Mouse (Mus musculus): ENCODE data around the gene Tnpo1. TPM values are rescaled to one million over a fixed set of nuclear protein-coding genes. Genes with fewer than 3 reads are reported as not detected.
A peak's percentile ranks its signal among the peaks of the same experiment; 100 is the strongest.

The Tnpo1 gene
- polyA plus RNA-seq, 1 experiment, result 27.0 TPM

DNA sequence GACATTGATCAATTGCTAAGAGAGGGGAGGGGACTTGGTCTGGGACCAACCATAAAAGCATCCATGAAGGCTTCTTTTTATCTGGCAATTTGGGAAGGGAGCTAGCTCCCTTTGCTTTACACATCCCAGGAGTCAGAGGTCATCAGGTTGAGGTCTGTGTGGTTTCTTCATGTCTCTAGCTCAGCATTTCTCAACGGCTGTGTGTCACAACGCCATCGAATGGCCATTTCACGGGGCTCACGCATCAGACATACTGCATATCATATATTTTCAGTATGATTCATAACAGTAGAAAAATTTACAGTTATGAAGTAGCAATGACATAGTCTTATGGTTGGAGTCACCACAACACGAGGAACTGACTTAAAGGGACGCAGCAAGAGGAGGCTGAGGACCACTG, 20.2 kb upstream of the Tnpo1 start:
- no peak overlapping the region for H3K4me3 ChIP-seq (ENCODE audit: insufficient read depth, low read depth, low read length)
- H3K4me1 ChIP-seq (ENCODE audit: control insufficient read depth, insufficient read depth, low read length), result peaks cover 25% of the 10 kb centered on the region
- 85% methylated on average over 7 of the region's 7 CpGs for WGBS
- H3K27ac ChIP-seq (ENCODE audit: insufficient read depth, low read depth, low read length), result no peak overlapping the region
- no peaks in the 10 kb centered on the region for H3K27me3 ChIP-seq (replicated peaks; ENCODE audit: control insufficient read depth, insufficient read depth, low read length)
- H3K36me3 ChIP-seq (ENCODE audit: control insufficient read depth, insufficient read depth, low read length), result no peaks in the 10 kb centered on the region
- no peak for DNase-seq
- TF ChIP-seq POLR2A (IDR thresholded peaks at IDR 0.05; ENCODE audit: low read depth, low read length) (no peak), CTCF (conservative IDR thresholded peaks at IDR 0.05; ENCODE audit: insufficient read depth, insufficient read length, low read depth, low read length) (no peak)

DNA sequence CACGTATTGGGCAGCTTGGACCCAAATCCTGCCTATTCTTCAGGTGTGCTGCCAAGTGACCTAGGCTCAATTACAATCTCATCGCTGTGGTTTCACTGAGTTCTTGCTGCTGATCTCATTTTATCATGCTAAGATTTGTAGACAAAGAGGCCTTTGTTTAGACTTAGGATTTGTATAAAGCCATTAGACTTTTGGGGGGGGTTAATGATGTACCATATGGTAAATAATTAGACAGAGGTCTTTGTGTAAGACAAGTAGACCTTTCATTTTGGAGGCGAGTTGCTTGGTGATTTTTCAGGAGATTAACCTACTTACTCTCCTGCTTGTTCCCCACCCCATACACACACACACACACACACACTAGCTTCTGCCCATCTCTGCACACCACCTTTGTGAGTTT, 19.7 kb upstream of the Tnpo1 start:
- Histone ChIP-seq H3K27me3 (replicated peaks; ENCODE audit: control insufficient read depth, insufficient read depth, low read length) (no peaks in the 10 kb centered on the region), H3K27ac (ENCODE audit: insufficient read depth, low read depth, low read length) (no peak overlapping the region; the same call in 1 of the 2 replicates), H3K4me3 (ENCODE audit: insufficient read depth, low read depth, low read length) (no peak overlapping the region), H3K4me1 (ENCODE audit: control insufficient read depth, insufficient read depth, low read length) (peaks cover 25% of the 10 kb centered on the region), H3K36me3 (ENCODE audit: control insufficient read depth, insufficient read depth, low read length) (no peaks in the 10 kb centered on the region)
- no peak for DNase-seq
- WGBS, result 44% methylated on average over 3 of the region's 3 CpGs
- TF ChIP-seq POLR2A (IDR thresholded peaks at IDR 0.05; ENCODE audit: low read depth, low read length) (no peak), CTCF (conservative IDR thresholded peaks at IDR 0.05; ENCODE audit: insufficient read depth, insufficient read length, low read depth, low read length) (no peak)

DNA sequence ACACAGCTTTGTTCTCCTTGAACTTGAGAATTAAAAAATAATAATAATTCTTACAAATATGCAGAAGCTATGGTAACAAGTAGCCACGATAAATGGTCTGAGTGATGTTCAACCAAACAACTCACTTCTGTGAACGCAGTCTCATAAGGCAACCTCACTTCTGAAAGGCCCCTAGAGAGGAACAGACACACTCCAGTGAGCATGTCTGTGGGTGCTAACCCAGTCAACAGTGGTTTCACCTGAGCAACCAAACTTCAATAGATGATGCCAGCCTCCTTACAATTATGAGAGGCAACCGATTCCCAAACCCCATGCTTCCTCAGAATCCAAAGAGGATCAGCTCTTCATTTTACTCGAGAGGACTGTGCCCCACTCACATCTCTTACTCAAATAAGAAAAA, 19.2 kb upstream of the Tnpo1 start:
- H3K27ac ChIP-seq (ENCODE audit: insufficient read depth, low read depth, low read length), result peak overlapping the region; percentile 94
- WGBS, result 45% methylated on average over 4 of the region's 4 CpGs
- no peak for TF ChIP-seq CTCF (conservative IDR thresholded peaks at IDR 0.05; ENCODE audit: insufficient read depth, insufficient read length, low read depth, low read length)

GRCm38 (mm10) chr13:98944620-98945081, 18.5 kb upstream of the Tnpo1 start:
- Histone ChIP-seq H3K27me3 (replicated peaks; ENCODE audit: control insufficient read depth, insufficient read depth, low read length) (no peaks in the 10 kb centered on the region), H3K27ac (ENCODE audit: insufficient read depth, low read depth, low read length) (peak overlapping the region; percentile 94), H3K4me3 (ENCODE audit: insufficient read depth, low read depth, low read length) (peak overlapping the region; percentile 56), H3K36me3 (ENCODE audit: control insufficient read depth, insufficient read depth, low read length) (no peaks in the 10 kb centered on the region), H3K4me1 (ENCODE audit: control insufficient read depth, insufficient read depth, low read length) (peaks cover 25% of the 10 kb centered on the region)
- TF ChIP-seq CTCF (conservative IDR thresholded peaks at IDR 0.05; ENCODE audit: insufficient read depth, insufficient read length, low read depth, low read length) (no peak), POLR2A (IDR thresholded peaks at IDR 0.05; ENCODE audit: low read depth, low read length) (no peak)
- WGBS, result 4% methylated on average over 7 of the region's 7 CpGs
- DNase-seq, result peak; percentile 86

More for the DNA sequence above, 19.2 kb upstream of the Tnpo1 start:
- DNase-seq, result peak; percentile 54
- no peaks in the 10 kb centered on the region for H3K27me3 ChIP-seq (replicated peaks; ENCODE audit: control insufficient read depth, insufficient read depth, low read length)
- no peaks in the 10 kb centered on the region for H3K36me3 ChIP-seq (ENCODE audit: control insufficient read depth, insufficient read depth, low read length)
- peaks cover 25% of the 10 kb centered on the region for H3K4me1 ChIP-seq (ENCODE audit: control insufficient read depth, insufficient read depth, low read length)
- no peak overlapping the region for H3K4me3 ChIP-seq (ENCODE audit: insufficient read depth, low read depth, low read length)

DNA sequence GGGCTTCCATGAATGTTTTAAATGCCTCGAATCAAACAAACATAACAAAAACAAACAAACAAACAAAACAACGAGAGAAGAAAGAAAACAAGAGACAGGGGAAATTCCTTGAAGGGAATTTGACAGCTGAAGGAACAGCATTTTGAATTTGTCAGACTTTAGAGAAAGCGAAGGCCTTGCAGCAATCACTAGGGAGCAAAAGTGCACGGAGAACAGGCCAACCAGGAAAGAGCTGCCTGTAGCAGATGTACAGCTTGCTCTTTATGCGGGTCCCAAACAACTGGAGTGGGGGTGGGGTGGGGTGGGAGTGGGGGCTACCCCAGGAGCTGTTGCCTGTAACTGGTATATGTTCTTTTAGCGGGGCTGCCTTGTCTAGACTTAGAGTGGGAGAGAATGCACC, 16.2 kb upstream of the Tnpo1 start:
- no peak for TF ChIP-seq CTCF (conservative IDR thresholded peaks at IDR 0.05; ENCODE audit: insufficient read depth, insufficient read length, low read depth, low read length)
- Histone ChIP-seq H3K27me3 (replicated peaks; ENCODE audit: control insufficient read depth, insufficient read depth, low read length) (no peaks in the 10 kb centered on the region), H3K27ac (ENCODE audit: insufficient read depth, low read depth, low read length) (peak overlapping the region; percentile 39; the same call in 1 of the 2 replicates), H3K36me3 (ENCODE audit: control insufficient read depth, insufficient read depth, low read length) (no peaks in the 10 kb centered on the region), H3K4me3 (ENCODE audit: insufficient read depth, low read depth, low read length) (no peak overlapping the region), H3K4me1 (ENCODE audit: control insufficient read depth, insufficient read depth, low read length) (peaks cover 25% of the 10 kb centered on the region)
- 12% methylated on average over 6 of the region's 6 CpGs for WGBS
- no peak for DNase-seq

- peak; percentile 89 for DNase-seq
- Histone ChIP-seq H3K4me1 (ENCODE audit: control insufficient read depth, insufficient read depth, low read length) (peaks cover 25% of the 10 kb centered on the region), H3K36me3 (ENCODE audit: control insufficient read depth, insufficient read depth, low read length) (no peaks in the 10 kb centered on the region), H3K4me3 (ENCODE audit: insufficient read depth, low read depth, low read length) (no peak overlapping the region), H3K27ac (ENCODE audit: insufficient read depth, low read depth, low read length) (peak overlapping the region; percentile 90), H3K27me3 (replicated peaks; ENCODE audit: control insufficient read depth, insufficient read depth, low read length) (no peaks in the 10 kb centered on the region)
- WGBS, result 31% methylated on average over 7 of the region's 7 CpGs
- no peak for TF ChIP-seq POLR2A (IDR thresholded peaks at IDR 0.05; ENCODE audit: low read depth, low read length)
- TF ChIP-seq CTCF (conservative IDR thresholded peaks at IDR 0.05; ENCODE audit: insufficient read depth, insufficient read length, low read depth, low read length), result no peak
Observed at GRCm38 (mm10) chr13:98941829-98942343, 15.7 kb upstream of the Tnpo1 start.

DNA sequence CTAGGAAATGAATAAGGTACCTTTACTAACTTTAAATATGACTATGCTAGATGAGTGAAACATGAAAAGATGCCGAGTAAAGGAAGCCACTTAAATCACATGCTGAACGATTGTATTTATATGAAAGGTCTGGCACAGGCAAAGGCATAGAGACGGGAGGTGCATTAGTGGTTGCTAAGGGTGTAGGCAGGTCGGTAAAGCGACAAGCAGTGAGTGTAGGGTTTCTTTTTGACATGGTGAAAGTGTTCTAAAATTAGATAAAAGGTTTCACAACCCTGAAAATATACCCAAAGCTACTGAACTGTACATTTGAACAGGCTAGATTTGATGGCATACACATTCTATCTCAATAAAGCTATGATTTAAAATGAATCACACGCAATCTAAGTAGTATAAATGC, 10.9 kb upstream of the Tnpo1 start:
- Histone ChIP-seq H3K4me3 (ENCODE audit: insufficient read depth, low read depth, low read length) (no peak overlapping the region), H3K36me3 (ENCODE audit: control insufficient read depth, insufficient read depth, low read length) (no peaks in the 10 kb centered on the region), H3K27me3 (replicated peaks; ENCODE audit: control insufficient read depth, insufficient read depth, low read length) (no peaks in the 10 kb centered on the region), H3K4me1 (ENCODE audit: control insufficient read depth, insufficient read depth, low read length) (peaks cover 4% of the 10 kb centered on the region; the same call in 1 of the 2 replicates), H3K27ac (ENCODE audit: insufficient read depth, low read depth, low read length) (no peak overlapping the region)
- 74% methylated on average over 6 of the region's 6 CpGs for WGBS
- TF ChIP-seq CTCF (conservative IDR thresholded peaks at IDR 0.05; ENCODE audit: insufficient read depth, insufficient read length, low read depth, low read length) (no peak), POLR2A (IDR thresholded peaks at IDR 0.05; ENCODE audit: low read depth, low read length) (no peak)
- DNase-seq, result no peak
